Mouse (Mus musculus) thymus, postnatal 0 days (tissue): ENCODE results near the gene Gsx2. TPM values are rescaled to one million over a fixed set of nuclear protein-coding genes. Genes with fewer than 3 reads are reported as not detected.
A peak's percentile ranks its signal among the peaks of the same experiment; 100 is the strongest.

Experiments
- DNase-seq: peaks from one replicate; pipeline ENCODE4 v3.0.0-alpha.2; 2015; ENCODE audit warnings: low spot score
- polyA plus RNA-seq: library from polyadenylated mRNA; unstranded; fragments of >200 nt; fragmentation: Nextera tagmentation; extraction: Ambion mirVana; gene quantifications from 2 replicates; pipeline ENCODE4 v1.2.1, GENCODE M21; 2015

Gsx2 gene
- polyA plus RNA-seq, 1 experiment from 2014 or later, result not detected

DNA sequence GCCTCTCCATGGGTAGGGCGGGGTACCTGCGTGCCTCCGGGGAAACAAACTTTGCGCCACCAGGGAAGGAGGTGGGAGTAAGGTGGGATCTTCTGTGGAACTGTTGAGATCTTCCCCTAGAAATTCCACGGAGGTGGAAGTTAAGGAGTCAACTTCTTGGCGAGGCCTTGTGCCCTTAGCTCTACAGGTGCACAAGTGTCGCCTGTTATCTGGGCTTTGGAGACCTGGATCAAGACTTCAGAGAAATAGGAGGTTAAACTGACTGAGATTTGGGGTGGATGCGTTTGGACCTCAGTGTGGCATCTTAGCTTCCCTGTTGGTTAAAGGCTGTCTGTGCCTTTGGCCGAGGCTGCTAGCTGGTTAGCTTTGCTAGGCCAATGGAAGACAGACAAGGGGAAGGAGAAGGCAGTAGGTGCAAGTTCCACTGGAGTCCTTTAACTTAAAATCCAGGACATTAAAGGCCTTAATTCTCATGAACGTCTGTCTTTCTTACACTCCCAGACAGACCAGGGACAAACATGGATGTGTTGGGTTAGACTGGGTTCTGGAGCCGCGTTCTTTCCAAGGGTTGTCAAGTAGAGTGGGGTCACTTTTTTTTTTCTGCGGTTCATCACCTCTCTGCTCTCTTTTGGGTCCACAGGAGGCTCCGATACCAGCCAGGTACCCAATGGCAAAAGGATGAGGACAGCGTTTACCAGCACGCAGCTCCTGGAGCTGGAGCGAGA lies 1.1 kb downstream of the Gsx2 start:
- no peak for DNase-seq

- DNase-seq, result no peak
Measured at GRCm38 (mm10) chr5:75077051-75077380, 1.6 kb downstream of the Gsx2 start.

GRCm38 (mm10) chr5:75079564-75079963 lies 4.2 kb downstream of the Gsx2 start:
- DNase-seq, result no peak

DNA sequence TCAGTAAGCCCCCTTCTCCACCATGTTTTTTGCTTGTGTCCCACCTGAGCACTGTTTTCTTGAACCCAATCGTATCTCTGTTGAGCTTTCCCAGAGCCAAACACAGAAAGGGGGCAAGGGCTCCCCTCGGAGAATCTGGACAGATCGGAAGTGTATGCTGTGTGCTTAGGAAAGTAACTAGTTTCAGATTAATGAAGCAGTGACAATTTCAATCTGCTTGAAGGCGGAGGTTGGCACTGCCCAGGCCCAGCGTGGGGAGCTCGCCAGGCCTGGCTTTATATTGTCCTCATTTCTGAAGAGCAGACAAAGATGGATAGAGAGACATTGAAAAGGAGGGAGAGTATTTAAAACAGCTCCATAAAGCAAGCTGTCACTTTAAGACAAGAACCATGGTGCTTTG lies 7.0 kb downstream of the Gsx2 start:
- DNase-seq, result no peak

GRCm38 (mm10) chr5:75083061-75083460 lies 7.7 kb downstream of the Gsx2 start:
- DNase-seq, result no peak

DNA sequence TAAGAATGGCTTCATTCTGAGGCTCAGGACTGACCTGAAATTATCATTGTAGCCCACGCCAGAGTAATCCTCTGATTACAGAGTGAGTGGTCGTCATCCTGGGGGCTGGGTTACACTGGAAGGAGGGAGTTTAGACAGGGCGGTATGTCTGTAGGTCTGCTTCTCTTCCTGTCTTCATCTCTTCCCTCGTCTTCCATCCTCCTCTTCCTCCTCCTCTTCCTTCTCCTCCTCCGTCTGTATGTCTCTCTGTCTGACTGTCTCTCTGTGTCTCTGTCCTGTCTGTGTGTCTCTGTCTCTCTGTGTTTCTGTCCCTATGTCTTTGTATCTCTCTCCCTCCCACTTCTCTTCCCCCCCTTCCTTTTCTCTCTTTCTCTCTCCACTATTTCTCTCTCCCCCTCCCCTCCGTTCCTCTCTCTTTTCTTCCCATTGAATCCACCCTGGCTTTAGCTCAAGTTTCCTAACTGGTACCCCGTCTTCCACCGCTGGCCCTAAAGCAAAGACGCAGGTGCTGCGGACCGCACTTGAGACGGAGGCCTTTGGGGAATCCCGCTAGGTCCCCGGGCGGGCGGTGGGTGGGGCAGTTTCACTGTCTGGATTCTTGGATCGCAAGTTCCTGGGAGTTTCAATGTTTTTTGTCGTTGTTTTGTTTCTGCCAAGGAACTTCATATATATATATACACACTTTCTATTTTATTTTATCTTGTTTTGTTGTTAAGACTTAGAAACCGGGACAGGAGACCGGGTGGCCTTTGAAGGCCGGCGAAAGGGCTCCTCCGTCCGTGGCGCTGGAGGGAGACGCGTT lies 8.4 kb downstream of the Gsx2 start:
- DNase-seq, result no peak

- DNase-seq, result no peak
Measured at GRCm38 (mm10) chr5:75084393-75084870, 9.0 kb downstream of the Gsx2 start.

- DNase-seq, result no peak
Measured at GRCm38 (mm10) chr5:75084871-75085520, 9.6 kb downstream of the Gsx2 start.

GRCm38 (mm10) chr5:75085521-75085875 lies 10.1 kb downstream of the Gsx2 start:
- no peak for DNase-seq

DNA sequence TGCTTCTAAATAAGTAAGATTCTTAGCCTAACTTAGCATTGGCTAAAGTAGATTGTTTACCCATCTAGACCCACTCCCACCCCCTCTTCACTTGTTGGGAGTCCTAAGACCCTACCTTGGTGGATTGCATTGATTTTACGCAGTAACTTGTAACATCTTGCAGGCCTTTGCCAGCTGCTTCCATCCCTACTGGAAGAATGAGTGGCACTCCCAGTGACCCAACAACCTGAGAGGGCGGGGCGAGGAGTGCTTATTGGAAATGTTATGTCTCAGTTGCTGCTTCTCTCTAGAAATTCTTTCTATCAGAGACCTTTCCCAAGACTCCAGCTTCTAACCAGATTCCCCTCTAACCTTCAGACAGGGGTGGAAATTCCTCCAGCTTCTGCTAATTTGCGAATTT lies 10.5 kb downstream of the Gsx2 start:
- no peak for DNase-seq

DNA sequence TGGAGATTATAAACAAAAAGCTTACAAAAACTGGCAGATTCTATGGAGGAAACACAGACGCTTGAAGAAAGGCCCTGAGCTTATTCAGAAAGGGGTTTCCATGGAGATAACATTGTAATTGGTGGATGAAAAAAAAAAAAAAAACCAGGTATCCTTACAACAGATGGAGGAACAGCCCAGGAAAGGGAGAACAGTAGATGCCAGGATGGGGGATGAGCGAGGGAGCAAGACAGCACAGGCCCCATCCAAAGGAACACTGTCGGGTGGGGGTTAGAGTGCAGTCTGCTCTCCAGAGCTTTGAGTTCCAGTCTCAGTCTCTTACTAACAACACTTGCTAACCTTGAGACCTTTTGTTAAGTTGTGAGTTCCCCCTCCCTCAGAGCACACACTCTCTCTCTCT lies 31.1 kb downstream of the Gsx2 start:
- DNase-seq, result no peak

- DNase-seq, result no peak
Measured at GRCm38 (mm10) chr5:75109368-75109767, 34.0 kb downstream of the Gsx2 start.

DNA sequence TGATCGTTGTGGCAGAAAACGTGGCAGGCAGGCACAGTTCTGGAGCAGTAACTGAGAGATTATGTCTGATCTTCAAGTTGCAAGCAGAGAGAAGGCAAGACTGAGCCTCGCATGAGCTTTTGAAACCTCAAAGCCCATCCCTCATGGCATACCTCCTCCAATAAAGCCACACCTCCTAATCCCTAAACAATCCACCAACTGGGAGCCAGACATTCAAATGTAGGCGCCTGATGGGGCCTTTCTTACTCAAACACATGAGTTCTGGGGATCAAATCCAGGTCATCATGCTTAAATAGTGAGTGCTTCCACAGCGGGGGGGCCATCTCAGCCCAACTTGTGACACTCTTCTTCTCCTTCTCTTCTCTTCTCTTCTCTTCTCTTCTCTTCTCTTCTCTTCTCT lies 36.4 kb downstream of the Gsx2 start:
- no peak for DNase-seq

DNA sequence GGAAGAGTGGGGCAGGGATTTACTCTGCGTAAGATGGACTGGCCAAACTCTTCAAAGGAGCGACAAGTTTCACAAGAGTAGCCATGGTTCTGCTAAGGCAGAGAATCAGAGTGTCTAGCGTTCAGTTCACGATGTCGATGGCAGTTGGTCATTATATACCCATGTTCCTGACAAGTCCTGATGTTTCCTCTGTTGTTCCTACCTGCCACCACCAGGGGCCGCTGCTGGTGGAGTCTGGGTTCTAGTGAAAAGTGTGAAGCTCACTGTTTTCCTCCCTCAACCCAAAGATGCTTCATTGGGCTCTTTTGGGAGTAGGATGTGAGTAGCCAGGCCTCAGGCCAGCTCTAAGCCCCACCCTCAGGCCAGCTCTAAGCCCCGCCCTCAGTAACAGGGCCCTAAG lies 43.4 kb downstream of the Gsx2 start:
- DNase-seq, result peak; percentile 41

DNA sequence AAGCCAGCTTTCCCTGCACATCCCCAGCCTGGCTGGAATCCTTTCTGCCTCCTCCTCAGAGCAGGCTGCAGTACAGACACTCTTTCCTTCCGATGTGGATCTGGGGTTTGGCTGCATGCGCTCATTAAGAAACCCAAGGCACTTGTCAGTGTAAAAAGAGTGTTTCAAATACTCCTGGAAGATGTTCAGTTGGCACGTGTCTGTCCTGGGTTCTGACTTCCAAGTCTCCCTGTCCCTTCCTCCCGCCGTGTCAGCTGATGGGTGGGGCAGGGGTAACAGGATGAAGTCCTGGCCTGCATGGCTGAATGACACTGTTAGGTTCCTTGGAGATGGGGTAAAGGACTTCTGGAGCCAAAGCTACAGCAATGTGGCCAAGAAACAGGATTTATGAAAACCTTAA lies 46.2 kb downstream of the Gsx2 start:
- no peak for DNase-seq

Other genes with a start within 250 kb of the Gsx2 start
- gene Chic2, start 30.8 kb upstream of the Gsx2 start, polyA plus RNA-seq, result 62.4 and 65.0 TPM in 2 replicates
- 1.6 and 2.1 TPM in 2 replicates for gene Pdgfra, start 76.7 kb downstream of the Gsx2 start, polyA plus RNA-seq